Mouse (Mus musculus) forebrain, embryonic 11.5 days (tissue): ENCODE data around the gene Rela. TPM values are rescaled to one million over a fixed set of nuclear protein-coding genes. Genes with fewer than 3 reads are reported as not detected.
A peak's percentile ranks its signal among the peaks of the same experiment; 100 is the strongest.

Experiments used
- ATAC-seq: fragments of 200-750 bp; cut with Nextera tagmentation; replicated peaks from 2 replicates; pipeline ENCODE4 v1.8.0; 2017; ENCODE audit warnings: moderate TSS enrichment; ENCODE audit not compliant: low FRiP score
- DNase-seq: peaks from one replicate; pipeline ENCODE4 v3.0.0-alpha.2; 2017; ENCODE audit warnings: low spot score
- H3K27ac ChIP-seq: fragments of 300-500 bp; sonication (generic); 2 replicates; pipeline ENCODE4 v1.5.1; 2014; ENCODE audit warnings: low read depth, low read length
- H3K27me3 ChIP-seq: fragments of 300-500 bp; sonication (generic); 2 replicates; pipeline ENCODE4 v1.6.1; 2014; ENCODE audit warnings: mild to moderate bottlenecking, low read length, mixed read lengths; ENCODE audit not compliant: control insufficient read depth, insufficient read depth
- H3K36me3 ChIP-seq: fragments of 300-500 bp; sonication (generic); 2 replicates; pipeline ENCODE4 v1.6.1; 2014; ENCODE audit warnings: mild to moderate bottlenecking, low read length, moderate library complexity, mixed read lengths; ENCODE audit not compliant: control insufficient read depth, insufficient read depth
- H3K4me1 ChIP-seq: fragments of 300-500 bp; sonication (generic); replicated peaks from 2 replicates; pipeline ENCODE4 v1.6.1; 2014; ENCODE audit warnings: low read length, mixed read lengths; ENCODE audit not compliant: control insufficient read depth, insufficient read depth
- H3K4me2 ChIP-seq: fragments of 300-500 bp; sonication (generic); 2 replicates; pipeline ENCODE4 v1.6.1; 2014; ENCODE audit warnings: low read depth, mild to moderate bottlenecking, low read length, moderate library complexity, mixed read lengths; ENCODE audit not compliant: severe bottlenecking
- H3K4me3 ChIP-seq: fragments of 300-500 bp; sonication (generic); 2 replicates; pipeline ENCODE4 v1.5.1; 2014; ENCODE audit warnings: low read depth, low read length
- H3K9ac ChIP-seq: fragments of 300-500 bp; sonication (generic); 2 replicates; pipeline ENCODE4 v1.6.1; 2014; ENCODE audit warnings: low read length
- H3K9me3 ChIP-seq: fragments of 300-500 bp; sonication (generic); 2 replicates; pipeline ENCODE4 v1.6.1; 2016; ENCODE audit warnings: low read length, mixed read lengths; ENCODE audit not compliant: control insufficient read depth
- WGBS: fragments of 180-500 bp; shearing (Covaris S2); extraction: QIAGEN DNeasy Blood & Tissue Kit; methylation state at CpG from one replicate; pipeline ENCODE4 v1.1.7; 2014; 5-methylcytosine and 5-hydroxymethylcytosine counted together
- polyA plus RNA-seq: library from polyadenylated mRNA; unstranded; fragments of >200 nt; fragmentation: Nextera tagmentation; extraction: Ambion mirVana; gene quantifications from 2 replicates; pipeline ENCODE4 v1.2.1, GENCODE M21; 2014

The Rela gene
- polyA plus RNA-seq, 1 experiment from 2014 or later, result 37.8 TPM

DNA sequence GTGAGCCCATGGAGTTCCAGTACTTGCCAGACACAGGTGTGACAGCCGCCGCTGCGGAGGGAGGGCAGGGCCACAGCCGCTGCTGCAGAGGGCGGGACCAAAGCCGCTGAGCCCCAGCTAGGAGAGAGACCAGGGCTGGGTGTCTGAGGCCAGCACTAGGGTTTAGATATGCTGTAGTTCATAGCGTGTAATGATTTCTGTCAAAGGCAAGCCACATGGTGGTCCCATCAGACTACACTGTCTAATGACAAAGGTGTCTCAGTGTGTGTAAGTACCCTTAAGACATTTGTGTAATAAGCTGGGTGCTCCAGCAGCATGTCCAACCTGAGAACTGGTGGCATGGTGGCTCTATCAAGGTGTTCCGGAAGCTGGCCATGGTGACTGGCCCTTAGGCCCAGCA lies 4.4 kb downstream of the Rela start:
- Histone ChIP-seq H3K27ac (no peak overlapping the region), H3K27me3 (no peaks in the 10 kb centered on the region), H3K4me1 (peaks cover 5% of the 10 kb centered on the region), H3K4me2 (no peak overlapping the region), H3K4me3 (no peak overlapping the region), H3K9me3 (no peaks in the 10 kb centered on the region), H3K36me3 (peaks cover 15% of the 10 kb centered on the region; the same call in 1 of the 2 replicates), H3K9ac (no peak overlapping the region)
- ATAC-seq (no peak), DNase-seq (no peak)
- WGBS, result 92% methylated on average over 8 of the region's 8 CpGs

DNA sequence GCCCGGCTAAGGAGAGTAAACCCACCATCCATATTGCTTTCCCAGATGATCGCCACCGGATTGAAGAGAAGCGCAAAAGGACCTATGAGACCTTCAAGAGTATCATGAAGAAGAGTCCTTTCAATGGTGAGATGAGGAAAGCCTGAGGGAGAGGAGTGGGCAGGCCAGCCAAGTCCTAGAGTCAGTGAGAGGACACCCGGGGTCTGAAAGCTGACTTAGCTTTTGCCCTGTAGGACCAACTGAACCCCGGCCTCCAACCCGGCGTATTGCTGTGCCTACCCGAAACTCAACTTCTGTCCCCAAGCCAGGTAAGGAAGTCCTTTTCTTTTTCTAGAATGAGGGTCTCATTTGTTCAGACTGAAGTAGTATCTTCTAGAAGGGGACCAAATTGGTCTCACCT lies 8.0 kb downstream of the Rela start:
- 96% methylated on average over 9 of the region's 9 CpGs for WGBS
- Histone ChIP-seq H3K4me1 (no peaks in the 10 kb centered on the region; the same call in 1 of the 2 replicates), H3K27me3 (no peaks in the 10 kb centered on the region), H3K4me3 (no peak overlapping the region), H3K36me3 (peaks cover 15% of the 10 kb centered on the region; the same call in 1 of the 2 replicates), H3K9me3 (no peaks in the 10 kb centered on the region), H3K27ac (no peak overlapping the region), H3K9ac (no peak overlapping the region), H3K4me2 (no peak overlapping the region)
- DNase-seq (no peak), ATAC-seq (no peak)

GRCm38 (mm10) chr19:5646731-5647330 lies 9.5 kb downstream of the Rela start:
- H3K4me2 ChIP-seq, result no peak overlapping the region
- H3K4me3 ChIP-seq, result no peak overlapping the region
- H3K36me3 ChIP-seq, result peaks cover 2% of the 10 kb centered on the region; the same call in 1 of the 2 replicates
- 93% methylated on average over 8 of the region's 8 CpGs for WGBS
- no peaks in the 10 kb centered on the region; the same call in 1 of the 2 replicates for H3K4me1 ChIP-seq
- no peaks in the 10 kb centered on the region for H3K9me3 ChIP-seq
- H3K9ac ChIP-seq, result no peak overlapping the region
- H3K27me3 ChIP-seq, result no peaks in the 10 kb centered on the region
- DNase-seq (no peak), ATAC-seq (no peak)
- H3K27ac ChIP-seq, result no peak overlapping the region

GRCm38 (mm10) chr19:5647791-5648190 lies 10.5 kb downstream of the Rela start:
- no peak overlapping the region for H3K9ac ChIP-seq
- peaks cover under 1% of the 10 kb centered on the region; the same call in 1 of the 2 replicates for H3K27me3 ChIP-seq
- no peak overlapping the region for H3K27ac ChIP-seq
- no peak overlapping the region for H3K4me3 ChIP-seq
- DNase-seq (no peak), ATAC-seq (no peak)
- H3K9me3 ChIP-seq, result no peaks in the 10 kb centered on the region
- H3K4me1 ChIP-seq, result no peaks in the 10 kb centered on the region; the same call in 1 of the 2 replicates
- no peak overlapping the region for H3K4me2 ChIP-seq
- no peaks in the 10 kb centered on the region; the same call in 1 of the 2 replicates for H3K36me3 ChIP-seq
- WGBS, result 90% methylated on average over 6 of the region's 6 CpGs

DNA sequence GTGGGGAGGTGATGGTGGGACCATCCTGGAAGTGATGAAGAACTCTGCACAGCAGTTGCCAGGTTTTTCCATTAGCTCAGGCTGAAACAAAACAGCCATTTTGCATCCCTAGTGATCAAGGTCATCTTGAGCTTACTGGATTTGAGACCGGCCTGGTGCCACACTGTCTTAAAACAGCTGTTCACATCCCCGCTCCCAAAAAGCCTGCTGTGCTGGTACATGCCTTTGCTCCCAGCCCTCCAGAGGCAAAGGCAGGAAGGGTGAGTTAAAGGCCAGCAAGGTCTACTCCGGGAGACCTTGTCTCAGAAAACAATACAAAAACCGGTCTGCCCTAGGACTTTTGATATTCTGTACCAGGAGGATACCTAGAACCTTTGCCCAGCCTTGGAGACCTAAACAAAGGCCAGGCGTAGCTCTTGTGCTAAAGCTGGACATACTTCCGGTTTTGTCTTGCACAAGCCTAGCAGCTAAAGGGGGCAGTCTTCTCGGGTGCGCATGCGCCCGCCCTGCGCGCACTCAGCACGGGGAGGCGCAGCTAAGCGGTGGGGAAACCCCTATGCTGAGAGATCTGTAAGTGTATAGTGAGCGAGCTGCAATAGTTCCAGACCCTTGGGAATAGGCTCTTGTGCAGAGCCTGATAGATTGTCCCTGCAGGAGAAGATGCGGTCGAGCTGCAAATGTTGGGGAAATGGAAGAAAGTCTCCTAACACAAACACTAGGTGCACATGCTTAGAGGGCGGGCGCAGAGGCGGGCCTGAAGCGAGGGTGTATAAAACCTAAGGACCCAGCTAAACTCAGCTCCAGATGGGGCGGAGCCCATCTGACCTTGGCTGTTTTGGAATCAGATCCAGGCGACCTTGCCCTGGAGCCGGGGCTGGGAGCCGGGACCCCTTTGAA lies 11.4 kb downstream of the Rela start:
- H3K36me3 ChIP-seq, result no peaks in the 10 kb centered on the region; the same call in 1 of the 2 replicates

DNA sequence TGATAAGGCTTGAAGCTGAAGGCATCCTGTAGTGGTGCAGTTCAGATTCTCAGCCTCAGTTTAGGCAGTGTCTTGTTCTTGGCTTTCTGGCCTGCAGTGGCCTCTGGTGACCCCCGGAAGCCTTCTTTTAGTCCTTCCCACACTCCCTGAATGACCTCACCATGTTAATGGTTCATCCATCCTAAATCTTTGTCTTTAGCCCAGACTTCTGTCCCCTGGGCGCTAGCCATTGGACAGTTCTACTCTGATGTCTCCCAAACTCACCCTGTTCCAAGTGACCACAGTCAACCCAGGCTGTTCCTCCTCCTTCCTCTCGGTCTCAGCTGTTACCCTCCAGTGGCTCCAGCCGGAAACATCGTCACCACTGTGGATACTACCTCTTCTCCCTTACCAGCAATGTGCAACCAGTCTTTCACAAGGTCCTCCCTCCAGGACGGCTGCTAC lies 12.0 kb downstream of the Rela start:
- H3K27ac ChIP-seq, result 0 out of 2 replicates have a peak overlapping the region, but pooled peaks have one; percentile 25
- DNase-seq (no peak), ATAC-seq (no peak)
- H3K27me3 ChIP-seq, result peaks cover 7% of the 10 kb centered on the region
- peaks cover 5% of the 10 kb centered on the region for H3K4me1 ChIP-seq
- H3K36me3 ChIP-seq, result no peaks in the 10 kb centered on the region; the same call in 1 of the 2 replicates
- H3K4me2 ChIP-seq, result peak overlapping the region; percentile 58
- WGBS, result 78% methylated on average over 6 of the region's 6 CpGs
- H3K4me3 ChIP-seq, result peak overlapping the region; percentile 21
- peak overlapping the region; percentile 54 for H3K9ac ChIP-seq
- H3K9me3 ChIP-seq, result no peaks in the 10 kb centered on the region

More for the DNA sequence above, 11.4 kb downstream of the Rela start:
- Histone ChIP-seq H3K4me3 (peak overlapping the region; percentile 21), H3K9ac (peak overlapping the region; percentile 54), H3K9me3 (no peaks in the 10 kb centered on the region), H3K4me1 (no peaks in the 10 kb centered on the region; the same call in 1 of the 2 replicates), H3K27me3 (peaks cover 2% of the 10 kb centered on the region; the same call in 1 of the 2 replicates), H3K4me2 (peak overlapping the region; percentile 58), H3K27ac (peak overlapping the region; percentile 61)
- DNase-seq (peak; percentile 86), ATAC-seq (peak; percentile 89)
- 13% methylated on average over 26 of the region's 26 CpGs for WGBS

DNA sequence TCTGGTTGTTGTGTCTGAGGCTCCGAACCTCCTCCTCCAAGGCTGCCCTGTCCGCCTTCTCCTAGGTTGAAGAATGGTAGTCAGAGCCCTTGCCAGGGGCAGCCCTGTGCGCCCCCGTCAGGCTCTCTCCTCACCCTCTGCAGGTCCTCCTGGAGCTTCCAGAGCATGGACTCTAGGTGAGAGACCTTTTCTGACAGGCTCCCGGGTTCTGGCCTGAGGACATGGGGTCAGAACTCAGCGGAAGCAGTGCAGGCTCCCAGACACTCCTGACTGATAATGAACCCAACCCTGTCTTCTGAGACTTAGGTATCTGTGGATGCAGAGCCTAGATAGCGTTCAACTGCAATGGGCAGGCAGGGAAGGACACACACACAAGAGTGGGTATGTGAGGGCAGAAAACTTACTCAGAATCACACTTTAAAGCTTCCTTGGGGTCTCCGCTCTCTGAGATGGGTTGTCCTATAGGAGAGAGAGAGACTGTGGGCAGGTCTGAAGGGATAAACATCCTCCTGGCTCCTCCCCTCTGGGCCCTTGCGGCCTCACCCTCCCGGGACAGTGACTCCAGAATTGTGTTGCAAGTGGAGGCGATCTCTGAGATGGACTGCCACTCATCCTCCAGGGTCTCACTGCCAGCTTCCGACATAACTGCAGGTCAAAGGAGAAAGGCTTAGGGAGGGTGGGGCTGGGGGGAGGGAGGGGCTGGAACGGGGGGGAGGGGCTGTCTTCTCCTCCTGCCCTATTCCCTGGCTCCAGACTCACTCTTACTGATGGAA lies 14.4 kb downstream of the Rela start:
- DNase-seq (no peak), ATAC-seq (no peak)
- Histone ChIP-seq H3K9me3 (no peaks in the 10 kb centered on the region), H3K9ac (no peak overlapping the region), H3K4me1 (peaks cover 13% of the 10 kb centered on the region), H3K4me2 (no peak overlapping the region), H3K36me3 (no peaks in the 10 kb centered on the region; the same call in 1 of the 2 replicates), H3K27me3 (peaks cover 23% of the 10 kb centered on the region), H3K4me3 (no peak overlapping the region), H3K27ac (no peak overlapping the region; the same call in 1 of the 2 replicates)
- 55% methylated on average over 13 of the region's 13 CpGs for WGBS

- DNase-seq, result no peak
- no peak overlapping the region for H3K4me3 ChIP-seq
- no peak overlapping the region for H3K27ac ChIP-seq
- 74% methylated on average over 6 of the region's 6 CpGs for WGBS
- no peak for ATAC-seq
- no peak overlapping the region for H3K9ac ChIP-seq
- H3K4me1 ChIP-seq, result peaks cover 13% of the 10 kb centered on the region
- no peaks in the 10 kb centered on the region for H3K36me3 ChIP-seq
- H3K4me2 ChIP-seq, result no peak overlapping the region
- no peaks in the 10 kb centered on the region for H3K9me3 ChIP-seq
- H3K27me3 ChIP-seq, result peaks cover 23% of the 10 kb centered on the region
These were observed 15.3 kb downstream of the Rela start for GRCm38 (mm10) chr19:5652570-5652969.
